Mouse (Mus musculus) right cerebral cortex, postnatal 14 days (tissue): Measurements from ENCODE around the gene Rps6ka2.
A peak's percentile ranks its signal among the peaks of the same experiment; 100 is the strongest.
"Not testable (repeated sequence)": the region's sequence is repeated elsewhere in the genome, so short reads cannot be mapped to it uniquely, and the experiment has no call there.

ENCODE experiments used
- DNase-seq: peaks from one replicate; pipeline ENCODE4 v3.0.0; 2022

The Rps6ka2 gene

GRCm38 (mm10) chr17:7170304-7171295 lies 685 bp downstream of the Rps6ka2 start:
- no peak for DNase-seq

GRCm38 (mm10) chr17:7173331-7174028 lies 3.6 kb downstream of the Rps6ka2 start:
- no peak for DNase-seq

GRCm38 (mm10) chr17:7175293-7175692 lies 5.4 kb downstream of the Rps6ka2 start:
- no peak for DNase-seq

- no peak for DNase-seq
Measured at GRCm38 (mm10) chr17:7176394-7176793, 6.5 kb downstream of the Rps6ka2 start.

- DNase-seq, result no peak
Measured at GRCm38 (mm10) chr17:7178196-7178595, 8.3 kb downstream of the Rps6ka2 start.

- no peak for DNase-seq
Measured at GRCm38 (mm10) chr17:7182187-7182586, 12.3 kb downstream of the Rps6ka2 start.

GRCm38 (mm10) chr17:7187037-7187436 lies 17.1 kb downstream of the Rps6ka2 start:
- not testable (repeated sequence) for DNase-seq

- no peak for DNase-seq
Measured at GRCm38 (mm10) chr17:7189425-7189824, 19.5 kb downstream of the Rps6ka2 start.

GRCm38 (mm10) chr17:7189975-7190374 lies 20.1 kb downstream of the Rps6ka2 start:
- DNase-seq, result no peak

GRCm38 (mm10) chr17:7194140-7194840 lies 24.4 kb downstream of the Rps6ka2 start:
- no peak for DNase-seq

GRCm38 (mm10) chr17:7197121-7197925 lies 27.4 kb downstream of the Rps6ka2 start:
- DNase-seq, result no peak

GRCm38 (mm10) chr17:7204771-7205406 lies 35.0 kb downstream of the Rps6ka2 start:
- no peak for DNase-seq

GRCm38 (mm10) chr17:7206434-7207145 lies 36.7 kb downstream of the Rps6ka2 start:
- DNase-seq, result no peak

GRCm38 (mm10) chr17:7210648-7211047 lies 40.7 kb downstream of the Rps6ka2 start:
- DNase-seq, result no peak

- no peak for DNase-seq
Measured at GRCm38 (mm10) chr17:7211893-7212292, 42.0 kb downstream of the Rps6ka2 start.

- DNase-seq, result no peak
Measured at GRCm38 (mm10) chr17:7213214-7213613, 43.3 kb downstream of the Rps6ka2 start.

GRCm38 (mm10) chr17:7214061-7214460 lies 44.1 kb downstream of the Rps6ka2 start:
- DNase-seq, result peak; percentile 88

- no peak for DNase-seq
Measured at GRCm38 (mm10) chr17:7217791-7218329, 47.9 kb downstream of the Rps6ka2 start.

- peak; percentile 24 for DNase-seq
Measured at GRCm38 (mm10) chr17:7218396-7218795, 48.5 kb downstream of the Rps6ka2 start.

GRCm38 (mm10) chr17:7219044-7219718 lies 49.3 kb downstream of the Rps6ka2 start:
- DNase-seq, result peak; percentile 4
